Mouse (Mus musculus) embryonic fibroblast, embryonic 13.5 days (primary cell): Measurements from ENCODE around the gene Aunip.

ENCODE experiments used
- CTCF ChIP-seq: IDR thresholded peaks from 2 replicates; pipeline ENCODE4 v1.5.1; 2011; ENCODE audit warnings: mild to moderate bottlenecking, control low read depth, low read length, moderate library complexity, borderline replicate concordance; ENCODE audit not compliant: insufficient read depth
- POLR2A ChIP-seq: IDR thresholded peaks from 2 replicates; pipeline ENCODE4 v1.6.1; 2011; ENCODE audit warnings: low read depth, mild to moderate bottlenecking, control low read depth, low read length, moderate library complexity

GRCm38 (mm10) chr4:134567377-134568226 is 56.8 kb downstream of the Aunip start:
- TF ChIP-seq CTCF (no peak), POLR2A (no peak)
